Mouse (Mus musculus) MEL (cell line): Measurements from ENCODE around the gene Slc2a4. TPM values are rescaled to one million over a fixed set of nuclear protein-coding genes. Genes with fewer than 3 reads are reported as not detected.

Experiments used
- DNase-seq: peaks from one replicate; pipeline ENCODE4 v3.0.0; 2011; ENCODE audit warnings: low read depth, low spot score
- H3K27ac ChIP-seq: 2 replicates; pipeline ENCODE4 v1.5.1; 2012; ENCODE audit warnings: low read depth, mild to moderate bottlenecking, control low read depth, low read length, moderate library complexity; ENCODE audit not compliant: control insufficient read depth
- H3K27me3 ChIP-seq, 2 experiments: fragments of 150-350 bp in 1 of 2; sonication (generic) in 1 of 2; 2 replicates each; pipeline ENCODE4 v1.6.1; 2012; ENCODE audit warnings: low read length in 2 of 2, mild to moderate bottlenecking in 2 of 2, improper control_type of control experiment in 1 of 2, moderate library complexity in 1 of 2; ENCODE audit not compliant: insufficient read depth in 2 of 2, control insufficient read depth in 1 of 2
- H3K36me3 ChIP-seq, 2 experiments: 2 replicates each; pipeline ENCODE4 v1.6.1; 2012 to 2014; ENCODE audit warnings: low read length in 2 of 2, improper control_type of control experiment in 1 of 2, inconsistent platforms in 1 of 2, mild to moderate bottlenecking in 1 of 2; ENCODE audit not compliant: insufficient read depth in 2 of 2, control insufficient read depth in 1 of 2
- H3K4me1 ChIP-seq, 2 experiments: fragments of 150-350 bp in 1 of 2; sonication (generic) in 1 of 2; 2 replicates each; pipeline ENCODE4 v1.6.1; 2012; ENCODE audit warnings: low read length in 2 of 2, improper control_type of control experiment in 1 of 2, mild to moderate bottlenecking in 1 of 2; ENCODE audit not compliant: insufficient read depth in 2 of 2, control insufficient read depth in 1 of 2
- H3K4me3 ChIP-seq, 2 experiments: fragments of 150-350 bp in 1 of 2; sonication (generic) in 1 of 2; 2 replicates each; pipeline ENCODE4 v1.5.1; 2012; ENCODE audit warnings: low read depth in 2 of 2, low read length in 2 of 2, mild to moderate bottlenecking in 2 of 2, moderate library complexity in 2 of 2, control low read depth in 1 of 2, improper control_type of control experiment in 1 of 2; ENCODE audit not compliant: control insufficient read depth in 1 of 2, insufficient read depth in 1 of 2
- H3K79me2 ChIP-seq: 2 replicates; pipeline ENCODE4 v1.6.1; 2012; ENCODE audit warnings: mild to moderate bottlenecking, low read length, moderate library complexity; ENCODE audit not compliant: control insufficient read depth, poor library complexity, insufficient read depth
- H3K9ac ChIP-seq: 2 replicates; pipeline ENCODE4 v1.6.1; 2012; ENCODE audit warnings: low read depth, mild to moderate bottlenecking, control low read depth, low read length, moderate library complexity; ENCODE audit not compliant: control insufficient read depth, poor library complexity, severe bottlenecking
- H3K9me3 ChIP-seq: fragments of 150-350 bp; sonication (generic); replicated peaks from 2 replicates; pipeline ENCODE4 v1.6.1; 2012; ENCODE audit warnings: mild to moderate bottlenecking, low read length, improper control_type of control experiment, moderate library complexity; ENCODE audit not compliant: insufficient read depth
- BHLHE40 ChIP-seq: IDR thresholded peaks from 2 replicates; pipeline ENCODE4 v1.6.1; 2012; ENCODE audit warnings: low read depth, mild to moderate bottlenecking, inconsistent platforms, low read length, improper control_type of control experiment, borderline replicate concordance
- CHD1 ChIP-seq: IDR thresholded peaks from 2 replicates; pipeline ENCODE4 v1.6.1; 2012; ENCODE audit warnings: low read depth, mild to moderate bottlenecking, inconsistent platforms, low read length, improper control_type of control experiment
- CHD2 ChIP-seq: IDR thresholded peaks from 2 replicates; pipeline ENCODE4 v1.6.1; 2011; ENCODE audit warnings: low read length, improper control_type of control experiment
- CTCF ChIP-seq, 3 experiments: IDR thresholded peaks in 2 of 3; conservative IDR thresholded peaks in 1 of 3; 2 replicates each; pipeline ENCODE4 v1.5.1; 2011 to 2012; ENCODE audit warnings: low read length in 3 of 3, low read depth in 2 of 3, mild to moderate bottlenecking in 2 of 3, improper control_type of control experiment in 1 of 3, inconsistent platforms in 1 of 3, mixed read lengths in 1 of 3, moderate library complexity in 1 of 3; ENCODE audit not compliant: control insufficient read depth in 1 of 3, insufficient read depth in 1 of 3, poor library complexity in 1 of 3, severe bottlenecking in 1 of 3
- EP300 ChIP-seq, 2 experiments: IDR thresholded peaks; 2 replicates each; pipeline ENCODE4 v1.6.1; 2011; ENCODE audit warnings: improper control_type of control experiment in 2 of 2, low read length in 2 of 2, low read depth in 1 of 2, mild to moderate bottlenecking in 1 of 2
- ETS1 ChIP-seq: IDR thresholded peaks from 2 replicates; pipeline ENCODE4 v1.6.1; 2012; ENCODE audit warnings: low read depth, mild to moderate bottlenecking, inconsistent platforms, low read length, improper control_type of control experiment, moderate library complexity
- GABPA ChIP-seq: IDR thresholded peaks from 2 replicates; pipeline ENCODE4 v1.6.1; 2012; ENCODE audit warnings: low read depth, mild to moderate bottlenecking, inconsistent platforms, low read length, improper control_type of control experiment, moderate library complexity
- GATA1 ChIP-seq: IDR thresholded peaks from 2 replicates; pipeline ENCODE4 v1.6.1; 2011; ENCODE audit warnings: low read depth, low read length, improper control_type of control experiment
- HCFC1 ChIP-seq: IDR thresholded peaks from 2 replicates; pipeline ENCODE4 v1.6.1; 2012; ENCODE audit warnings: low read depth, mild to moderate bottlenecking, inconsistent platforms, low read length, improper control_type of control experiment, moderate library complexity
- KAT2A ChIP-seq: conservative IDR thresholded peaks from 2 replicates; pipeline ENCODE4 v1.6.1; 2012; ENCODE audit warnings: low read depth, low read length, improper control_type of control experiment, inconsistent platforms
- MEF2A ChIP-seq: IDR thresholded peaks from 2 replicates; pipeline ENCODE4 v1.6.1; 2014; ENCODE audit warnings: low read depth, mild to moderate bottlenecking, inconsistent platforms, low read length, improper control_type of control experiment; ENCODE audit not compliant: poor library complexity, insufficient replicate concordance, severe bottlenecking; ENCODE audit errors: extremely low read depth
- MXI1 ChIP-seq: IDR thresholded peaks from 2 replicates; pipeline ENCODE4 v1.6.1; 2011; ENCODE audit warnings: mild to moderate bottlenecking, low read depth, low read length, improper control_type of control experiment
- POLR2A ChIP-seq, 2 experiments: IDR thresholded peaks; 2 replicates each; pipeline ENCODE4 v1.6.1; 2011 to 2012; ENCODE audit warnings: low read length in 2 of 2, mild to moderate bottlenecking in 2 of 2, control low read depth in 1 of 2, improper control_type of control experiment in 1 of 2, low read depth in 1 of 2, moderate library complexity in 1 of 2; ENCODE audit not compliant: control insufficient read depth in 1 of 2, insufficient read depth in 1 of 2, poor library complexity in 1 of 2
- POLR2AphosphoS2 ChIP-seq: IDR thresholded peaks from 2 replicates; pipeline ENCODE4 v1.6.1; 2011; ENCODE audit warnings: low read length, improper control_type of control experiment
- POLR2AphosphoS5 ChIP-seq: IDR thresholded peaks from 2 replicates; pipeline ENCODE4 v1.6.1; 2012; ENCODE audit warnings: low read depth, borderline replicate concordance, mild to moderate bottlenecking, inconsistent platforms, low read length, moderate library complexity, mixed read lengths
- SIN3A ChIP-seq: IDR thresholded peaks from 2 replicates; pipeline ENCODE4 v1.6.1; 2012; ENCODE audit warnings: low read length, improper control_type of control experiment, inconsistent platforms
- TBP ChIP-seq: IDR thresholded peaks from 2 replicates; pipeline ENCODE4 v1.8.0; 2011; ENCODE audit warnings: low read depth, low read length, improper control_type of control experiment
- TCF12 ChIP-seq: IDR thresholded peaks from 2 replicates; pipeline ENCODE4 v1.6.1; 2014; ENCODE audit warnings: low read depth, mild to moderate bottlenecking, inconsistent platforms, low read length, improper control_type of control experiment, moderate library complexity
- UBTF ChIP-seq: IDR thresholded peaks from 2 replicates; pipeline ENCODE4 v1.6.1; 2012; ENCODE audit warnings: low read depth, mild to moderate bottlenecking, inconsistent platforms, low read length, improper control_type of control experiment, moderate library complexity, borderline replicate concordance; ENCODE audit not compliant: insufficient read depth
- USF1 ChIP-seq: IDR thresholded peaks from 2 replicates; pipeline ENCODE4 v1.6.1; 2014; ENCODE audit warnings: low read depth, mild to moderate bottlenecking, inconsistent platforms, low read length, improper control_type of control experiment, moderate library complexity
- polyA plus RNA-seq, 2 experiments: library from polyadenylated mRNA; stranded (reverse) in 1 of 2; unstranded in 1 of 2; fragments of >175 nt in 1 of 2; fragments of >200 nt in 1 of 2; gene quantifications; 2 replicates each; pipeline versions ENCODE4 v1.2.1 to v1.2.4; 2012; ENCODE audit warnings: low replicate concordance in 2 of 2, low read depth in 1 of 2; ENCODE audit not compliant: insufficient read length in 2 of 2, insufficient read depth in 1 of 2, missing spikeins in 1 of 2
- total RNA-seq: library from RNA; depleted of rRNA; stranded (reverse); fragments of 300-350 nt; gene quantifications from 2 replicates; pipeline ENCODE4 v1.2.3, GENCODE M21; 2012

The Slc2a4 gene
- total and polyA plus RNA-seq, 3 experiments: 0.12 to 0.19 TPM; not detected in 1

DNA sequence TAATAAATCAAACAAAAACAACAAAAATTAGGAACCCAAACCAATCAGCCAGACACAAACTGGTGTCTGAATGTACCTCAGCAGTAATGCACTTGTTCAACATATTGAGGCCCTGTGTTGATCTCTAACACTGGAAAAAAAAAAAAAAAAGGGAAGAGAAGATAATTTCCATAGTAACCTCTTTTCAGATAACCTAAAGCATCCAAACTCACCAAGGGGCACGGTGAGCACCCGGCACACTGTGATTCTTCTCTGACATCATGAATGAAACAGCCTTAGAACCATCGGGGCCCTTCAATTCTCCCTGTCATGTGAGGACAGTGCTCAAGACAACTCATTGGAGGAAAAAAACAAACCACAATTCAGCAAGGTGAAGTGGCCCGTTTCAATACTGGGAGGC lies 18.3 kb downstream of the Slc2a4 start (continued):
- TF ChIP-seq POLR2AphosphoS5 (no peak), UBTF (no peak), USF1 (peak; percentile 44), GATA1 (peak; percentile 99), HCFC1 (peak; percentile 67), CHD2 (no peak), CTCF (IDR thresholded peaks at IDR 0.05 in 2 of 3, conservative IDR thresholded peaks at IDR 0.05 in 1 of 3; ENCODE audit: control insufficient read depth in 1 of 3, insufficient read depth in 1 of 3, low read depth in 2 of 3, low read length in 3 of 3, poor library complexity in 1 of 3, severe bottlenecking in 1 of 3) (no peak), MXI1 (peak; percentile 70), CHD1 (no peak), TCF12 (peak; percentile 42; the same call in 1 of the 2 replicates), BHLHE40 (peak; percentile 66; the same call in 1 of the 2 replicates), POLR2AphosphoS2 (no peak), GABPA (no peak), POLR2A (IDR thresholded peaks at IDR 0.05; ENCODE audit: control insufficient read depth in 1 of 2, insufficient read depth in 1 of 2, low read depth in 1 of 2, low read length in 2 of 2, poor library complexity in 1 of 2) (peak in 1 of 2 experiments; percentile 29; a peak in 1 of 4 replicates), EP300 (IDR thresholded peaks at IDR 0.05; ENCODE audit: low read depth in 1 of 2, low read length in 2 of 2) (peak; percentile 74 to 94), TBP (no peak), KAT2A (no peak), MEF2A (no peak), SIN3A (peak; percentile 90), ETS1 (peak; percentile 90)

- no peak for TF ChIP-seq EP300 (IDR thresholded peaks at IDR 0.05; ENCODE audit: low read depth in 1 of 2, low read length in 2 of 2)
- peak in 1 of 3 experiments; percentile 17; a peak in 1 of 6 replicates for TF ChIP-seq CTCF (IDR thresholded peaks at IDR 0.05 in 2 of 3, conservative IDR thresholded peaks at IDR 0.05 in 1 of 3; ENCODE audit: control insufficient read depth in 1 of 3, insufficient read depth in 1 of 3, low read depth in 2 of 3, low read length in 3 of 3, poor library complexity in 1 of 3, severe bottlenecking in 1 of 3)
- peak; percentile 72; the same call in 1 of the 2 replicates for TF ChIP-seq POLR2AphosphoS5
- TF ChIP-seq POLR2A (IDR thresholded peaks at IDR 0.05; ENCODE audit: control insufficient read depth in 1 of 2, insufficient read depth in 1 of 2, low read depth in 1 of 2, low read length in 2 of 2, poor library complexity in 1 of 2): no peak
- TF ChIP-seq KAT2A: no peak
- DNase-seq: no peak
- H3K4me3 ChIP-seq: no peak overlapping the region
- peaks cover 14 to 34% of the 10 kb centered on the region in 2 experiments for H3K4me1 ChIP-seq
- H3K27me3 ChIP-seq: no peaks in the 10 kb centered on the region
- no peaks in the 10 kb centered on the region for H3K9me3 ChIP-seq
- peaks cover 0 to 41% of the 10 kb centered on the region in 2 experiments; a peak in 2 of 4 replicates for H3K36me3 ChIP-seq
- no peak overlapping the region for H3K27ac ChIP-seq
- H3K9ac ChIP-seq: no peak overlapping the region
- H3K79me2 ChIP-seq: no peaks in the 10 kb centered on the region
Measured at GRCm38 (mm10) chr11:69927501-69927900, 20.5 kb downstream of the Slc2a4 start.
